Mouse (Mus musculus): ENCODE measurements around the gene Gm39566.

- no peak for TF ChIP-seq TAL1 (IDR thresholded peaks at IDR 0.05; ENCODE audit: low read length)
- no peak for TF ChIP-seq GATA1 (IDR thresholded peaks at IDR 0.05; ENCODE audit: low read length)
Measured at GRCm38 (mm10) chr11:69800392-69801197, 14.5 kb downstream of the Gm39566 start.

All from erythroblast, embryonic 14.5 days (primary cell).